Mouse (Mus musculus) C2C12 (cell line): ENCODE results near the gene Nemp2.

Experiments
- CTCF ChIP-seq: IDR thresholded peaks from one replicate; pipeline ENCODE4 v1.5.1; 2011; ENCODE audit not compliant: control insufficient read depth, insufficient read depth, insufficient read length
- FOSL1 ChIP-seq: IDR thresholded peaks from one replicate; pipeline ENCODE4 v1.8.0; 2011; ENCODE audit warnings: mild to moderate bottlenecking, low read length; ENCODE audit not compliant: poor library complexity, insufficient read depth, severe bottlenecking
- USF1 ChIP-seq: IDR thresholded peaks from one replicate; pipeline ENCODE4 v1.6.1; 2011; ENCODE audit warnings: low read depth, mild to moderate bottlenecking, control low read depth, moderate library complexity

- TF ChIP-seq USF1 (no peak), CTCF (no peak), FOSL1 (no peak)
These were observed 45.4 kb downstream of the Nemp2 start for GRCm38 (mm10) chr1:52675561-52676551.
